Mouse (Mus musculus) forebrain, embryonic 13.5 days (tissue): ENCODE data around the gene Nprl2. TPM values are rescaled to one million over a fixed set of nuclear protein-coding genes. Genes with fewer than 3 reads are reported as not detected.

Experiments
- ATAC-seq: fragments of 200-750 bp; cut with Nextera tagmentation; 2 replicates; pipeline ENCODE4 v1.8.0; 2017
- H3K27ac ChIP-seq: fragments of 300-500 bp; sonication (generic); 2 replicates; pipeline ENCODE4 v1.5.1; 2015; ENCODE audit warnings: inconsistent platforms, mild to moderate bottlenecking, moderate library complexity
- H3K27me3 ChIP-seq: fragments of 300-500 bp; sonication (generic); 2 replicates; pipeline ENCODE4 v1.6.1; 2015; ENCODE audit warnings: mild to moderate bottlenecking, inconsistent platforms
- H3K36me3 ChIP-seq: fragments of 300-500 bp; sonication (generic); 2 replicates; pipeline ENCODE4 v1.6.1; 2015; ENCODE audit warnings: mild to moderate bottlenecking, inconsistent platforms; ENCODE audit not compliant: poor library complexity, severe bottlenecking
- H3K4me1 ChIP-seq: fragments of 300-500 bp; sonication (generic); 2 replicates; pipeline ENCODE4 v1.6.1; 2015; ENCODE audit warnings: inconsistent platforms
- H3K4me2 ChIP-seq: fragments of 300-500 bp; sonication (generic); 2 replicates; pipeline ENCODE4 v1.6.1; 2015; ENCODE audit warnings: inconsistent platforms, mild to moderate bottlenecking, moderate library complexity
- H3K4me3 ChIP-seq: fragments of 300-500 bp; sonication (generic); 2 replicates; pipeline ENCODE4 v1.5.1; 2015; ENCODE audit warnings: mild to moderate bottlenecking, inconsistent platforms
- H3K9ac ChIP-seq: fragments of 300-500 bp; sonication (generic); 2 replicates; pipeline ENCODE4 v1.6.1; 2015; ENCODE audit warnings: mild to moderate bottlenecking, inconsistent platforms
- H3K9me3 ChIP-seq: fragments of 300-500 bp; sonication (generic); replicated peaks from 2 replicates; pipeline ENCODE4 v1.6.1; 2016; ENCODE audit warnings: inconsistent platforms
- WGBS: fragments of 180-500 bp; shearing (Covaris S2); methylation state at CpG from one replicate; pipeline ENCODE4 v1.1.7; 2015; 5-methylcytosine and 5-hydroxymethylcytosine counted together
- polyA plus RNA-seq: library from polyadenylated mRNA; unstranded; fragments of >200 nt; fragmentation: Nextera tagmentation; extraction: Ambion mirVana; gene quantifications from 2 replicates; pipeline ENCODE4 v1.2.1, GENCODE M21; 2015

The Nprl2 gene
- polyA plus RNA-seq, 1 experiment from 2014 or later = 59.0 TPM

DNA sequence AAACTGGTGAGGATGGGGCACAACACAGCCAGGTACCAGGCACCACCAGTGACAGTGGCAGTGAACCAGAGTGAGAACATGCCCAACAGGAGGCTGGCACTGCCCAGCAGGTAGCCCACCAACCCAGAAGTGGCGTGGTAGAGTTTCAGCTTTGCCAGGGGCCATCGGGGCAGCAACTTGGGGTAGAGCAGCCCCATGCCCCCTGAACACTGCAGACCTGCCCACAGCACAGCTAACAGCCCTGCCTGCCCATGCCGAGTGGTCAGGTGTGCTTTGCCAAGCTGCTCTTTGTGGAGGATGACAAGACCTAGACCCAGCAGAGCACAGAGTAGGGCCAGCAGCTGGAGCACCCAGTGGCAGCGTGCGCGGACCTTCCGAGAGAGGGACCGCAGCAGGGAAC, 2.1 kb upstream of the Nprl2 start:
- ATAC-seq = no peak
- peaks cover 51% of the 10 kb centered on the region for H3K4me1 ChIP-seq
- 96% methylated on average over 8 of the region's 8 CpGs for WGBS
- H3K4me3 ChIP-seq = no peak overlapping the region
- H3K36me3 ChIP-seq = peaks cover 48% of the 10 kb centered on the region
- H3K4me2 ChIP-seq = no peak overlapping the region
- no peak overlapping the region for H3K27ac ChIP-seq
- H3K27me3 ChIP-seq = no peaks in the 10 kb centered on the region
- H3K9me3 ChIP-seq = no peaks in the 10 kb centered on the region
- no peak overlapping the region for H3K9ac ChIP-seq

DNA sequence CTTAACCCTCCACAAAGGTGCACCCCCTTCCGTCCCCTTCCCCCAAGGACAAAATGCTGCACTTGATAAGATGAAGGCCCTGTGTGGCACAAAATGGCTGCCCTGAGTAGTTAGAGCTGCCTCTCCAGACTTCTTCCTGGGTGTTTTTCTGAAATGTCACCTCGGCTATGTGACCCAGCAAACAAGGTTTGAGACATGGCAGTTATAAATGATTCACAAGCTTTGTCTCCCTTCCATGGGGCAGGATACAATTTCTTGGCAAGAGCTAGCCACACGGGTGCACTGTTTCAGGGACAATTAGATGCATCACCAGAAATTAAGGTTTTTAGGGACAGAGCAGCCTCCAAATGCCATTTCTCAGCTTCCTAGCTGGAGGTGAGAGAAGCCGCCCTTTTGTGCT, 1.6 kb upstream of the Nprl2 start:
- Histone ChIP-seq H3K4me2 (no peak overlapping the region), H3K4me3 (no peak overlapping the region)

DNA sequence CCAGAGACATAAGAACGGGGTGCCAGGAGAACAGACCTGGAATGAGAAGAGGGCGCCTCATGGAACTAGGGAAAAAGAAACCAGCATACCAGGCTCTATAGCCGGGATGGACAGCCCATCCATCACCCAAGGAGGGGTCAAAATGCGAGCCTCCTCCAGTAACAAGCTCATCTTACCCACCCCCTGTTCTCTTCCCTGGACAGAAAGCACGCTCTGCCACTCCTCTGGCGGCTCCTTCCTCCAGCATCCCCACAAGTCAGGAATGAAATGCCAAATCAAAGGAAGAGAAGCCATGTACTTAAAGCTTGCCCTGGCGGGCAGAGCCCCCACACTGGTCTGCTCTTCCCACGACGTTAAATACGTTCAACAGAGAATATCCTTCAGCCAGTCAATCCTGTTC, 1.0 kb upstream of the Nprl2 start:
- no peak; the same call in 1 of the 2 replicates for ATAC-seq
- no peaks in the 10 kb centered on the region for H3K27me3 ChIP-seq
- peak overlapping the region; percentile 59 for H3K4me3 ChIP-seq
- H3K27ac ChIP-seq = no peak overlapping the region
- peaks cover 46% of the 10 kb centered on the region for H3K4me1 ChIP-seq
- peaks cover 52% of the 10 kb centered on the region for H3K36me3 ChIP-seq
- peak overlapping the region; percentile 92 for H3K4me2 ChIP-seq
- 41% methylated on average over 10 of the region's 10 CpGs for WGBS
- peak overlapping the region; percentile 77 for H3K9ac ChIP-seq
- no peaks in the 10 kb centered on the region for H3K9me3 ChIP-seq

More for the DNA sequence above, 1.6 kb upstream of the Nprl2 start:
- Histone ChIP-seq H3K9me3 (no peaks in the 10 kb centered on the region), H3K9ac (no peak overlapping the region), H3K4me1 (peaks cover 46% of the 10 kb centered on the region), H3K27ac (no peak overlapping the region), H3K27me3 (no peaks in the 10 kb centered on the region), H3K36me3 (peaks cover 52% of the 10 kb centered on the region)
- 79% methylated on average over 4 of the region's 4 CpGs for WGBS
- no peak for ATAC-seq

DNA sequence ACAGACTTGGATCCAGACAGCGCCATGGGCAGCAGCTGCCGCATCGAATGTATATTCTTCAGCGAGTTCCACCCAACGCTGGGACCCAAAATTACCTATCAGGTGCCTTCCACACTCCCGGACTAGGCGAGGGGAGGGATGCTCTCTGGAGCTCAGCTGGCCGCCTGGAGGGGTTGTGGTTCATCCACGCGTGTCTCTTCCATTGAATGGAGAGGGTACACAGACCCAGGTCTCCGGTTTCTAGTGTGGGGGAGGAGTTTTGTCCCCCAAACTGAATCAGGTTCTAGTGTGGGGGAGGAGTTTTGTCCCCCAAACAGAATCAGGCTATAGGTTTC, 293 bp downstream of the Nprl2 start:
- no peaks in the 10 kb centered on the region for H3K27me3 ChIP-seq
- peak overlapping the region; percentile 77 for H3K9ac ChIP-seq
- peaks cover 52% of the 10 kb centered on the region for H3K36me3 ChIP-seq
- ATAC-seq = peak; percentile 26
- H3K4me2 ChIP-seq = peak overlapping the region; percentile 92
- 2% methylated on average over 11 of the region's 11 CpGs for WGBS
- H3K27ac ChIP-seq = no peak overlapping the region; the same call in 1 of the 2 replicates
- no peaks in the 10 kb centered on the region for H3K9me3 ChIP-seq
- peaks cover 46% of the 10 kb centered on the region for H3K4me1 ChIP-seq
- peak overlapping the region; percentile 59 for H3K4me3 ChIP-seq

DNA sequence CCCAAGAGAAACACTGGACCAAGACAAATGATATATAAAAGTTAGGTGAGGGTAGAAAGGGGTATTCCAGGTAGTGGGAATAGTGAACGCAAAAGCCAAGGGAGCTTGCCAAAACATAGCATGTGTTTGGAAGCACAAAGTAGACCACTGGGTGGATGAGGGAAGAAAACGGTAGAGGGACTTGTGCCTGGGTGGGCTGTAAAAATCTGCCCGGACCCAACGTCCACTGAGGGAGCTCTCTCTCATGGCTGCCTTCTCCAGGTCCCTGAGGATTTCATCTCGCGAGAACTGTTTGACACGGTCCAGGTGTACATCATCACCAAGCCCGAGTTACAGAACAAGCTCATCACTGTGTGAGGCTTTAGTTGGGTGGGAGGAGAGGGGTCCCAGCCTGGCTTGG, 695 bp downstream of the Nprl2 start:
- Histone ChIP-seq H3K4me2 (peak overlapping the region; percentile 92), H3K27ac (no peak overlapping the region), H3K36me3 (peaks cover 48% of the 10 kb centered on the region), H3K4me1 (peaks cover 47% of the 10 kb centered on the region), H3K27me3 (0 out of 2 replicates have a peak, but pooled peaks cover under 1% of the 10 kb centered on the region), H3K9ac (peak overlapping the region; percentile 77), H3K4me3 (peak overlapping the region; percentile 59), H3K9me3 (no peaks in the 10 kb centered on the region)
- no peak for ATAC-seq
- WGBS = 41% methylated on average over 8 of the region's 8 CpGs

DNA sequence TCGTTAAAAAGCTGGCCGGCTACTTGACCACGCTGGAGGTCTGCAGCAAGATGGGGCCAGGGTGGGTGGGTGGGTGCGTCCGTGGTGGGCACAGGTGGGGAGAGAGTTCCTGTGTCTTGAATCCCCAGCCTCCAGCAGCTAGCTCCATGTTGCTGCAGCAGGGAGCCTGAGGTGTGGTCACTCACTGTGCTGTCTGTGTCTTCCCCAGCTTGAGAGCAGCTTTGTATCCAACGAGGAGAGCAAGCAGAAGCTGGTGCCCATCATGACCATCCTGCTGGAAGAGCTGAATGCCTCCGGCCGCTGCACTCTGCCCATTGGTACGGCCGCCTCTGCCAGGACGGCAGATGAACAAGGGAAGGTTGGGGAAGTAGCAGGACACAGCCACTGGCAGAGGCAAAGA, 1.3 kb downstream of the Nprl2 start:
- 89% methylated on average over 11 of the region's 11 CpGs for WGBS
- Histone ChIP-seq H3K4me3 (no peak overlapping the region), H3K9ac (no peak overlapping the region), H3K36me3 (peaks cover 42% of the 10 kb centered on the region), H3K27me3 (peaks cover 7% of the 10 kb centered on the region; the same call in 1 of the 2 replicates), H3K4me1 (peaks cover 48% of the 10 kb centered on the region), H3K4me2 (peak overlapping the region; percentile 92), H3K9me3 (no peaks in the 10 kb centered on the region), H3K27ac (no peak overlapping the region)
- no peak for ATAC-seq

DNA sequence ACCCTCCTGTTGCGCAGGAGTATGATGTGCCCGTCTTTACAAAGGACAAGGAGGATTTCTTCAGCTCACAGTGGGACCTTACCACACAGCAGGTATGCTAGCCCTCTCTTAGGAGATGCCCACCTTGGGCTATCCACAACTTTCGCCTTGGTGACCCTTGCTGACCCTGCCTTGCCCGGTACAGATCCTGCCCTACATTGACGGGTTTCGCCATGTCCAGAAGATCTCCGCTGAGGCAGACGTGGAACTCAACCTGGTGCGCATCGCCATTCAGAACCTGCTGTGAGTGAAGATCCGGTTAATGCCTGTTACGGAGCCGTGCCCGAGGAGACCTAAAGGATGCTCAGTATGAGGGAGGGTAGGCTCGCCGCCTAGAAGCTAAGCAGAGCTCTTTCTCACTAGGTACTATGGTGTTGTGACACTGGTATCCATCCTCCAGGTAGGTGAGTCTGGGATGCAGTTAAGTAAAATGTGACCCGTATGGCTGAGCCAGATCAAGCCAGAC, 2.2 kb downstream of the Nprl2 start:
- no peak for ATAC-seq
- H3K4me2 ChIP-seq = no peak overlapping the region
- H3K4me1 ChIP-seq = peaks cover 48% of the 10 kb centered on the region
- peaks cover 33% of the 10 kb centered on the region for H3K36me3 ChIP-seq
- peaks cover 15% of the 10 kb centered on the region for H3K27me3 ChIP-seq
- no peak overlapping the region for H3K9ac ChIP-seq
- H3K27ac ChIP-seq = no peak overlapping the region
- H3K4me3 ChIP-seq = no peak overlapping the region
- WGBS = 95% methylated on average over 17 of the region's 17 CpGs
- no peaks in the 10 kb centered on the region for H3K9me3 ChIP-seq

DNA sequence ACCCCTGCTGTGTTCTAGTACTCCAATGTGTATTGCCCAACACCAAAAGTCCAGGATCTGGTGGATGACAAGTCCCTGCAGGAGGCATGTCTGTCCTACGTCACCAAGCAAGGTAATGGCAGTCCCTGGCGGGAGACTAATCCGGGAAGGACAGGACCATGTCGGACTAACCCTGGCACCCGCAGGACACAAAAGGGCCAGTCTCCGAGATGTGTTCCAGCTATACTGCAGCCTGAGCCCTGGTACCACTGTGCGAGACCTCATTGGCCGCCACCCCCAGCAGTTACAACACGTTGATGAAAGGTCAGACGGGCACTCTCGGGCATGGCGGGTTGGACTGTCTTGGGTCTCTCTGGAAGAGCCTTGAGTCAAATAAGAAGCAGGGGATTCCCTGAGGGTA, 2.7 kb downstream of the Nprl2 start:
- Histone ChIP-seq H3K4me1 (peaks cover 48% of the 10 kb centered on the region), H3K4me3 (no peak overlapping the region), H3K9me3 (no peaks in the 10 kb centered on the region), H3K4me2 (no peak overlapping the region), H3K36me3 (peaks cover 28% of the 10 kb centered on the region), H3K27me3 (peaks cover 20% of the 10 kb centered on the region), H3K27ac (no peak overlapping the region), H3K9ac (no peak overlapping the region)
- ATAC-seq = no peak
- 94% methylated on average over 12 of the region's 12 CpGs for WGBS

DNA sequence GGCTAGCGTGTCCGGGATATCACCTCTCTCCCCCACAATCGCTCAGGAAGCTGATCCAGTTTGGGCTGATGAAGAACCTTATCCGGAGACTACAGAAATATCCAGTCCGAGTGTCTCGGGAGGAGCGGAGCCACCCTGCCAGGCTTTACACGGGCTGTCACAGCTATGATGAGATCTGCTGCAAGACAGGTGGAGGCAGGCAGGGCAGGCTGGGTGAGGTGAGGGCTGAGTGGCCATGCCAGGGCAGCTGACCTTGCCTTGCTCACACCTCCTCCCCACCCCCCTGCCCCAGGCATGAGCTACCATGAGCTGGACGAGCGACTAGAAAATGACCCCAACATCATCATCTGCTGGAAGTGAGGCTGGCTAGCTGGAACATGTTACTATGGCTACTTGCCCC, 3.2 kb downstream of the Nprl2 start:
- Histone ChIP-seq H3K4me2 (no peak overlapping the region), H3K4me3 (no peak overlapping the region), H3K9ac (no peak overlapping the region), H3K9me3 (no peaks in the 10 kb centered on the region), H3K4me1 (peaks cover 48% of the 10 kb centered on the region), H3K27me3 (peaks cover 25% of the 10 kb centered on the region), H3K27ac (no peak overlapping the region), H3K36me3 (peaks cover 23% of the 10 kb centered on the region)
- ATAC-seq = no peak
- WGBS = 86% methylated on average over 10 of the region's 10 CpGs

DNA sequence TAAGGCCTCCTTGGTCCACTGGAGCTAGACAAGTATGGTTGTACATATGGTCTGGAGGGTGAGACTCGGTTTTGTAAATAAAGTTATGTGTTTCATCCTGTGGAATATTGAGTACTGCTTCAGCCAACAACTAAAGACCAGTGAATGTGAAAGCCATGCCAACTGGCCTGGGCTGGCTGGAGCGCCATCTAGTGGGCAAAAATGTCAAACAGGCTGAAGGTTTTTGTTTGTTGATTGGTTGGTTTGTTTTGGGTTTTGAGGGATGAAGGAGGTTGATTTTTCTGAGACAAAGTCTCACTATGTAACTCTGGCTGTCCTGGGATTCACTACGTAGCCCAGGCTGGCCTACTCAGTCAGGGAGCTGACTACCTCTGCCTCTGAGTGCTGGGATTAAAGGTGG, 3.6 kb downstream of the Nprl2 start:
- Histone ChIP-seq H3K36me3 (peaks cover 21% of the 10 kb centered on the region), H3K4me2 (no peak overlapping the region), H3K4me3 (no peak overlapping the region), H3K27me3 (peaks cover 29% of the 10 kb centered on the region), H3K9me3 (no peaks in the 10 kb centered on the region), H3K9ac (no peak overlapping the region), H3K4me1 (peaks cover 47% of the 10 kb centered on the region), H3K27ac (no peak overlapping the region)
- 5% methylated on average over 3 of the region's 3 CpGs for WGBS
- ATAC-seq = no peak

DNA sequence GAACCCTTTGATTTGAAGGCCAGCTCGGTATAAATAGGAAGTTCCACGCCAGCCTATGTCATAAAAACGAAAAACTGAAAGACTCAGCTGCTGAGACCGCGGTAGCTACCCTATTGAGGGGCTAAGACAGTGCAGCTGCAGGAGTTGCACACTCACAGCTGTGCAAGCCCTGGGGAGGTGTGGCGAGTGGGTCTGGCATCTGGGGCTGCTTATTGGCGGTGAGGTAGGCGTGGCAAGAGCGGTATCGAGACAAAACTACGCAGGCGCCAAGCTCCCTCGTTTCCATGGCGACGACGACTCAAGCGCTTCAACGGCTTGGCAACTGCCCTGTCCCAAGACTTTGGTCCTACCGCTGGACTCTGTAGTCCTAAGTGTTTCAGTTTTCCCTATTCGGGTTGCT, 5.0 kb downstream of the Nprl2 start, which contains the start of gene Zmynd10:
Gene Zmynd10, plus strand, starts transcription at position 273 of the 400 bp plus-strand sequence.
- H3K27ac ChIP-seq = peak within 1 kb of the TSS; percentile 68
- H3K9ac ChIP-seq = peak within 1 kb of the TSS; percentile 28
- H3K4me1 ChIP-seq = peaks cover 52% of the 10 kb centered on the region
- ATAC-seq = peak; percentile 70
- peaks cover 21% of the 10 kb centered on the region for H3K36me3 ChIP-seq
- H3K27me3 ChIP-seq = peaks cover 43% of the 10 kb centered on the region
- H3K4me3 ChIP-seq = peak within 1 kb of the TSS; percentile 8
- no peaks in the 10 kb centered on the region for H3K9me3 ChIP-seq
- WGBS = 2% methylated on average over 20 of the region's 20 CpGs
- H3K4me2 ChIP-seq = peak within 1 kb of the TSS; percentile 55

DNA sequence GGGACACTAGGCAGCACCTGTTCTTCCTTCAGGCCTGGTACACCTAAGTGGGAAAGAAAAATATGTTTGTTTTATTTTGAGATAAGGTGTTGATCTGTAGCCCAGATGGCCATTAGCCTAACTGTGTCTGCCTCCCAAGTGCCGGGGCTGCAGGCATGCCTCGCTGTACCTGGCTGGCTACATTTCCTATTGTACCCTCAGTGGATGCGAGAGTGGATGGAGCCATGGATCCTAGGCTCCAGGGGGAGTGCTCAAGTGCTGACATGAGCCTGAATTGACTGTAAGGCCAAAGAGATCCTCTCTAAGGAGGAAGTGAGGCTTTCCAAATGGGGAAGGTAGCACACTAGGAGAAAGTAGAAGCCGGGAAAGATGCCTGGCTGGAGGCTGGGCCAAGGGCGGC, 5.9 kb downstream of the Nprl2 start:
- Histone ChIP-seq H3K4me1 (peaks cover 53% of the 10 kb centered on the region), H3K9me3 (no peaks in the 10 kb centered on the region), H3K36me3 (peaks cover 21% of the 10 kb centered on the region), H3K27ac (no peak overlapping the region), H3K4me3 (no peak overlapping the region), H3K27me3 (peaks cover 52% of the 10 kb centered on the region), H3K4me2 (no peak overlapping the region), H3K9ac (no peak overlapping the region)
- WGBS = 80% methylated on average over 5 of the region's 5 CpGs
- no peak for ATAC-seq

DNA sequence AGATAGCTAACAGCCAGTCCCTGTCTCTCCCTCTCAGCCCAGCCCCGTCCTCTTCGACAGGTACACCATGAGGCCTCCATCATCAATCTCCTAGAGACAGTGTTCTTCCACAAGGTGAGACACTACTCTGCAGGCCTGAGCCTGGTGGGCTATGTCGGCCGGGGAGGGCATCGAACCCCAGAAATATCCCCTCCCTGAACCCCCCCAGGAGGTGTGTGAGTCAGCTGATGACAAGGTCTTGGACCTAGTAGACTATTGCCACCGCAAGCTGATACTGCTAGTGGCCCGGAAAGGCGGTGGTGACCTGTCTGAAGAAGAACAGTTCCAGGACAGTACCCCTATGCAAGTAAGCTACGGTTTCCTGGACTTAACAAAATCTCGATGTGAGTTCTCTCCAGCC, 6.8 kb downstream of the Nprl2 start:
- peaks cover 54% of the 10 kb centered on the region for H3K27me3 ChIP-seq
- WGBS = 94% methylated on average over 10 of the region's 10 CpGs
- H3K9ac ChIP-seq = no peak overlapping the region
- H3K4me2 ChIP-seq = no peak overlapping the region
- H3K36me3 ChIP-seq = peaks cover 16% of the 10 kb centered on the region
- no peak overlapping the region for H3K27ac ChIP-seq
- no peak overlapping the region for H3K4me3 ChIP-seq
- H3K9me3 ChIP-seq = no peaks in the 10 kb centered on the region
- H3K4me1 ChIP-seq = peaks cover 57% of the 10 kb centered on the region
- ATAC-seq = no peak
